Mouse (Mus musculus) gastrocnemius, adult 18-20 months (tissue): Measurements from ENCODE around the gene Gnl3l. TPM values are rescaled to one million over a fixed set of nuclear protein-coding genes. Genes with fewer than 3 reads are reported as not detected.
A peak's percentile ranks its signal among the peaks of the same experiment; 100 is the strongest.

Experiments used
- DNase-seq: peaks from one replicate; pipeline ENCODE4 v3.0.0; 2021; ENCODE audit warnings: low spot score
- long read RNA-seq, 2 experiments: library from polyadenylated mRNA; stranded (forward); transcript quantifications; one replicate each; pipeline ENCODE4 v2.0.0; 2021
- total RNA-seq, 2 experiments: library from RNA; stranded (reverse); gene quantifications; 2 replicates each; pipeline ENCODE4 v1.2.3; 2021

The Gnl3l gene
- 10 to 100 TPM; 37.3 to 42.7 TPM for total RNA-seq
- long read RNA-seq, experiment 1, full-length matches to known transcripts: 15 of 27 reads
- long read RNA-seq, experiment 1, partial matches to known transcripts: 9 of 27 reads
- long read RNA-seq, experiment 1, other reads (novel, unspliced or antisense): 3 of 27 reads
- long read RNA-seq, experiment 2, full-length matches to known transcripts: 7 of 14 reads
- long read RNA-seq, experiment 2, partial matches to known transcripts: 1 of 14 reads
- long read RNA-seq, experiment 2, other reads (novel, unspliced or antisense): 6 of 14 reads

DNA sequence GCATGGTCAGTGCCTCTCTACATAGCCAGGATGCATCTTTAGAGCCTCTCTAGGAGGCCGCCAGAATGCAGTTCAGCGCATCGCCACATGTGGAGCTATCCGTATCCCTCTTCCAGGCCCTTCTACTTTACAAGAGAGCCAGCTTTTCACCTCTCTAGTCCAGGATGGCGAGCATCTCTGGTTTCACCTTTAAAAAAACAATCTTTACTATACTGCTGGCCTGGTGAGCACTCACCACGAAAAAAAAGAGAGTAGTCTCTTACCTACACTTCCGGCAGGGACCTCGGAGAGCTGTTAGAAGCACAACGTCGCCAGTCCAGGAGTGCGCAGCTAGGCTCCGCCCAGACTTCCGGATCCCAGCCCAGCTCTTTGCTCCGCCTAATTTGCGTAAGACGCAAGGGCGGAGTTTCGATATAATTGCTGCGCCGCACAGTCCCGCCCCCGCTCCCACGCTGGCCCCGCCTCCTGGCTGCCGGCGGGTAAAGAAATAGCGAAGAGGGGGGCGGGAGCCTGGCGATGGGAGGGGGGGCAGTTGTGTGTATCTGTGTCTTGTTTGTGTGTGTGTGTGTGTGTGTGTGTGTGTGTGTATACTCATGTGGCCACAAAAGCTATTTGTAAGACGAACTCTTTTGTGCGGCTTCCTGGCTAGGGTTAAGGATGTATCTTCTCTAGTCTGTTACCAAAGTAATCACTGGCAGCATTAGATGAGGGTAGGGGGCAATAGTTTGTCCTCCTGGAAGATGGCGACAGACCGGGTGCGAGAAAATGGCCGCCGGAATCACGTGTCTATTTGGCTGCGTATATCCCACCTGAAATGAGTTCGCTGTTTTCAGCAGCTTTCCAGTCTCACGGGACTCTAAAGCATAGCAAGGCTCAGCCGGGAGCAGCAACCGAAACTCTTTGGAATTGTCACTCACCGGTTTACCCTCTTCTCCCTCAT, at the start of gene Gnl3l:
Gene Gnl3l (minus strand): TSS at position 385 of the 940 bp plus-strand sequence.
- peak; percentile 87 for DNase-seq

DNA sequence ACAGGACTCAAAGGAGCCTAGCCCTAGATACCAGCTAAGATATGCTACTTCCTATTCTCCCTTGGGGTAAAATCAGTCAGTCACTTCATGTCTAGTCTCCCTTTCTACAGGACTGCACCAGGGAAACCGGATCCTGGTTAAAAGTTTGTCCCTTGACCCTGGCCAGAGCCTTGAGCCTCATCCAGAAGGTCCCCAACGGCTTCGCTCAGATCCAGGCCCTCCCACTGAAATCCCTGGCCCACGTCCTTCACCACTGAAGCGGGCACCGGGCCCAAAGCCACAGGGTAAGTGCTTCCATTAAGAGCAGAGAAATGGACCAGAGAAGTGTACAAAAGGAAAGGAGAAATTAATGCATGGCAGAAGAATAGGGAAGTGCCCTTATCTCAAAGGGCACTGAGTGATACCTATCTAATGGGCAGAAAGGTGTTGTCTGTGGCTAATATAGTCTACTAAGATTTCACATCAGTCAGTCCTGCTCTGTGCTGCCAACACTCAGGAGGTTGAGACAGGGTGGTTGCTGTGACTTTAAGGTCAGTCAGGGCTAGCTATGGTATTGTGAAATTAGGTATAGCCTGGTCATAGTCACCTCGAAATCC, 49.0 kb upstream of the Gnl3l start:
- no peak for DNase-seq

DNA sequence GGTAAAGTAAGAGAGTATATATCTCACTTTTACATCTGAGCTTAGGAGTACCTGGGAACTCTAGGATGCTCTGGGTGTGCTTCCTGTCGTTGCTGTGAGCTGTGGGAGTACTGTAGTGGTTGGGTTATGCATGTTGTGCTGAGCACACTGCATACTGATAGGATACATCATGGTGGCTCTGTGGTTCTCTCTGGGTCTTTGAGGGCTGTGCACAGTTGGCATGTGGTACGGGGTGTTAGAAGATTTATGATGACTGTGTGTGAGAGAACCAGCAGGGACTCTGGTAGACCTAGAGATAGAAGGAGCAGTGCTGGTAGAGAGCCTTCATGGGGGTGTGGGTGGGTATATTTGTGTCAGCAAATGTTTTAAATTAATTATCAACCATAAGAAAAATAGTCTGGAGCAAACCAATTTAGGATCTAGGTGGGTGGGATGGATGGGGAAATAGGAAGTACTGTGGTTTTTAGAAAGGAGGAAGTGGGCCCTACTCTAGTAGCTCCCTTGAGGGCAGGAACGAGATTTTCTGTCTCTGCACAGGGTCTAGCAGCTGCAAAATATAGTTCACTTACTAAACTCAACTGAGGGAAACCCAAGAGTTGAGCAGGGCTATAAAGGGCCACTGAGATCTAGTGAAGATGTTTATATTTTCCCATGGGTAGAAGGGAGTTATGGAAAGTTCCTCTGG, 44.6 kb upstream of the Gnl3l start:
- DNase-seq: no peak

DNA sequence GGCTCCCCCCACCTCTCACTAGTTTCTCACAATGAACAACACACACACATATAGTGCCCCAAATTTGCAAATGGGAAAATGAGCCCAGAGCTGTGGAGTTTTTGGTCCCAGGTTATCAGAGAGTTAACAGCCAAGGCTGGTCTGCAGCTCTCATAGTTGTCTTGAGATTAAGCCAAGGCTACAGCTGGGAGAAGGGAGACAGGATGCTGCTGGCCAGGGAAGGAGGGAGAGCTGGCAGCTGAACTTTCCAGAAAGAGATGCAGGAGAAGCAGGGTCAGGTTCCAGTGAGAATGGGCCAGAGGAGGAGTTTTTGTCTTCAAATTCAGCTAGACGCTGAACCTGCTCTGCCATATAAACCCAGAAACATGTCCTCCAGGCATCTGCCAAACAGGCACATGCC, 42.2 kb upstream of the Gnl3l start:
- DNase-seq: peak; percentile 12

DNA sequence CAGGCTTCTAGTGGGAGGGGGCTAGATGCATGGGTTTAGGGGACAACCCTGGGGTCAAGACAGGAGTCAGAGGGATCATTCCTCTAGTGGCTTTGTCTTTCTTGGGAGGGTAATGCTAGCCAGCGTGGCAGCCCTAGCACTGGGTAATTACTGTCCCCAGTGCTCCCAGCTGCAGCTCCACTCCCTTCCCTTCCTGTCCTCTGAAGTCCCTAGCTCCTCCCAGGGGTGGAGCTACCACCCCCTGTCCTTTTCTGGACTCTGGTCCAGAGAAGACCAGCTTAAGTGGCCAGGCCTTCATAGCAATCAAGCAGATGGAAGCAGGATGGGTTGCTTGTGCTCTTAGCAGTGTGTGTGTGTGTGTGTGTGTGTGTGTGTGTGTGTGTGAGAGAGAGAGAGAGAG, 38.4 kb upstream of the Gnl3l start:
- DNase-seq: peak; percentile 19

DNA sequence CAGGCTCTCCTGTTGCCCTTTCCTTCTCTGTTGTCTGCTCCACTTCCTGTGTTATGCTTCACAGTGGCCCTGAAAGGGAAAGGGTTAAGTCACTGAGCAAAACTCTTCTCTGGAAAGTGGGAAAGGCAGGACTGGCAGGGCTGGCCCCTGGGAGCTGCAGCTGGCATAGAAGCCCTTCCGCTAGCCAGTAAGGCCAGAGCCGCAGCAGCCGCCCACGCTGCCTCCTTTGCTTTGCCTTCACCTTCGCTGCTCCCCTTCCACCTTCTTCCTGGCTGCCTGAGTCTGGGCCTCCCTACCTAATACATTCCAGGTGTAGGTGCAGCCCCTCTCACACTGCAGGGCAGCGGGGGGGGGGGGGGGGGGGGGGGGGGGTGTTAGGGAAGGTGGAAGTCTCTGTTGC, 37.4 kb upstream of the Gnl3l start:
- DNase-seq: no peak

DNA sequence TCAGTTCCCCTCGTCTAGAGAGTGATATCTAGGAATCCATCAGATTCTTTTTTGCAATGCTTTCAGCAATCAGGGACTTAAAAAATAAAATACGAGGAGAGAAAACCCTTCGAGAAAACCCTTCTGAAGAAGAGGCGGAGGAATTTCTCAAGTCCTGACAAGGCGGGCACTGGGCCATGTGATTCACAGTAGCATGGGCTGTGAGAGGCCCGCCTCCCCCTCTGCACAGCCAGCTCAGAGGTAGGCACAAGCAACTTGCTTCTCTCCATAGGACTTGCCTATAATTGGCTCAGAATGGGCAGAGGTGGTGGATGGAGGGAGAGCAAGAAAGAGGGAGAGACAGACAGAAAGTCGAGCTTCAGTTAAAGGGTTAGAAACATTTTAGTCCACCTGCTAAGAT, 33.2 kb upstream of the Gnl3l start:
- no peak for DNase-seq

DNA sequence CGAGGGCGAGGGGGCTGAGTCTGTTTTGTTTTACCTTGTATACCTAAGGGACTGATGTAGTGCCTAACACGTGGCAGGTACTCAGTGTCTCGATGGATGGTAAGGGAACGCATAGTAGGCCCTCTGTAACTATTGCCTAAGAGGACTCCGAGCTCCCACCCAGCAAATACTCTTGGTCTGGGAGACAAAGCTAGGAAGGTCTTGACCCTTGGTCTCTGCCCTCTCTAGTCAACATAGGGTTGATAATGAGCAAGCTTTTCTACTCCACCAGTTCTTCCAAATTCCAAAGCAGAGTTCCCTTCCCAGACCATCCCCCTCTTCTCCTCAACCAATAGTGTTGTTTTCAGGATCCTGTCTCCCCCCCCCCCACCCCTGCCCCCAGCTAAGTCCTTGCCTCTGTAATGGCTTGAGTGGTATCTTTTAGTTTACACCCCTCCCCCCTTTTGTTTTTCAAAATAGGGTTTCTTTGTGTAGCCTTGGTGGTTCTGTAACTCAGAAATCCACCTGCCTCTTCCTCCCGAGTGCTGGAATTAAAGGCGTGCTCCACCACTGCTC, 32.6 kb upstream of the Gnl3l start:
- no peak for DNase-seq

DNA sequence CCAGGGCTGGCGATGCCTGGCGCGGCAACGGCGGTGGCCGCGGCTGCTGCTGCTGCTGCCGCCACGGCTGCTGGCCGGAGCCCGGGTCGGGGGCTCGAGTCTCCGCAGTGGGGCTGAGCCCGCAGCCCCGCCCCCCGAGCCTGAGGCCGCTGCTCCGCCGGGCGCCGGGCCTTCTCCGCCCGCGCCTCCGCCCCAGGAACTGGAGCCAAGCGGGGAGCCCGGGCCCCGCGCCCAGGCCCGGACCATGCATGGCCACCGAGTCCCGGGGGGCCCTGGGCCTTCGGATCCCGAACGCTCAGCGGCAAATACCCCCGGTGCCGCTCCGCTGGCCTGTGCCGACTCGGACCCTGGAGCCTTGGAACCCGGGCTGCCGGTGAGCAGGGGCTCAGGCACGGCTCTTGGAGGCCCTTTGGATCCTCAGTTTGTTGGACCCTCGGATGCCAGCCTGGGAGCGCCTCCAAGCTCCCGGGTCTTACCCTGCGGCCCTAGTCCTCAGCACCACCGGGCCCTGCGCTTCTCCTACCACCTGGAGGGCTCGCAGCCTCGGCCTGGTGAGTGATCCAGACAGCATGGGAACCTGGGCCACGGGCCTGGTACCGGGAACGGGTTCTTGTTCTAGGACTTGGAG, 30.4 kb upstream of the Gnl3l start:
- DNase-seq: peak; percentile 2

DNA sequence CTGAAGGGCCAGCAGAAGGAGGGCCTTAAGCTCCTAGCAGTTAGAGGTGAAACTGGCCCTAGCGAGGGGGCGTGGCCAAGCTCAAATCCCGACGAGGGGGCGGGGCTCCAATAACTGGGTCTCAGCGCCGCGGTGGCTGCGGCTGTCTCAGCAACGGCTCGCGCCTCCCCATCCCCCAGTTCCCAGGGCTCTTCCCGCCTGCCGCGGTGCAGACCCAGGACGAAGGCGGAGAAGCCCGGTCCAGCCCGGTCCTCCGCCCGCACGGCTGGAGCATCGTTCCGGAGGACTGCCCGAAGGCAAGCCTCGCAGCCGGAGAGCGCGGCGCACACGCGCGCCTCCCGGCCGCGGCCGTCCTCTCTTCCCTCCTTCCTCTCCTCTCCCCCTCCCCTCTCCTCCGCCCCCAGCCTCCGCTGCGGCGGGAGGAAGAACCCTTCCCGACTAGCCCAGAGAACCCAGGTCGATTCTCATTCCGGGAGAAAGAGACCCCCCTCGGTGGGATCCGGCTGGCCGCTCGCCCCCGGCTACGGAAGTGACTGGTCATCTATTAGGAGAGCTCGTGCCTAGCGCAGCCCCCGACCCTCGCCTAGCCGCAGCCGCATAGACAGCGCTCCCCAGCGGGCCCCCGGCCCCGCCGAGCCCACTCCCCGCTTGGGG, 29.8 kb upstream of the Gnl3l start:
- peak; percentile 80 for DNase-seq

DNA sequence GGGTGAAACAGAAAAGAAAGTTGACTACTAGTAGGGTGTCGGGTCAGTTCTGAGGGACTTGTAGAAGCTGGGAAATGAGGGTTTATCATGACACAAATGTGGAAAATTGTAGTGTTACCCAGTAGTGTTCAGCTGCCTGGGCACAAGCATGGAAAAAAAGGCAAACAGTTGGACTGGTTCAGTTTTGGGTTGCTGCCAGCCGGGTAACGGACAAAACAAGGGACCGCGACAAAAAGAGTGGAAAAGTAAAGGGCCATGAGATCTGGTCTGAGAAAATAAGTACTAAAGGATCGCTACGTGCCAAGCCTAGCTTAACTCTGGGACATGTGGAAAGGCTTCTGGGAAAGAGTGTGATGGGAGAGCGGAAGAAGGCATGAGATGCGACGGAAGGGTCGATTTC, 29.2 kb upstream of the Gnl3l start:
- DNase-seq: no peak

DNA sequence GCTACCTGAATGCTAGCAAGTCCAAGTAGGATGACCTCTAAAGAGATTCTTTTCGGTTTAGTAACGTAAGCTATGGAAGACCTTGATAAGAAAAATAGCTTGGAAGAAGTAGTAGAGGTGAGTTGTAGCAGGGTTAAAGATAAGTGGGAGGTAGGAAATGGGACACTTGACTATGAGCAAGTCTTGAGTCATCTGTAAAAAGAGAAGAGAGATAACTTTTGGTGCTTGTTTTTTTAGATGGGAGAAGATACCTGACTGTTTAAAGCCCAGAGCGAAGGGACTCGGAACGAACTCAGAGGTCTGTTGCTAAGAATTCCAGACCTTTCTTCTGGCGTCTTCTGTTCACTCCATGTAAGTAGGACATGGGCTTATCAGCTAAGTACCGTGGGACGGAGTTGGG, 28.7 kb upstream of the Gnl3l start, which contains the start of gene Fgd1:
Gene Fgd1 (plus strand): TSS at position 301 of the 400 bp plus-strand sequence.
- DNase-seq: no peak

DNA sequence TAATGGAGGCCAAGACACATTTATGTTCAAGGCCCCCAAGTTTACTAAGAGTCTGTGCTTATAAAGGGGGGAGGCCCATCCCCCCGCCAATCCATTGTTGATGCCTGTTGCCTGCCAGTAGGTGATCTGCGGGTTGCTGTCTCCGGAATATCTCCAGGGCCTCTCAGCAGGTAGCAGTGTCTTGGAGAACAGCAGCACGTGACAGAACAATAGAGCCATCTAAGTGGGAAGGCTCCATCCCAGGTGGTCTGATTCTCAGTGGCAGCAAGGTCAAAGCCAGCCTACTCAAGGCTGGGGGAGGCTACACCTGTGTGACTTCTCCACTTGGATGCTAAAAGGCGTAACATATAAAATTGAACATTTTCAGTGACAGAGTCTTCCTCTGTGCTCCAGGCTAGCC, 24.1 kb upstream of the Gnl3l start:
- DNase-seq: no peak

DNA sequence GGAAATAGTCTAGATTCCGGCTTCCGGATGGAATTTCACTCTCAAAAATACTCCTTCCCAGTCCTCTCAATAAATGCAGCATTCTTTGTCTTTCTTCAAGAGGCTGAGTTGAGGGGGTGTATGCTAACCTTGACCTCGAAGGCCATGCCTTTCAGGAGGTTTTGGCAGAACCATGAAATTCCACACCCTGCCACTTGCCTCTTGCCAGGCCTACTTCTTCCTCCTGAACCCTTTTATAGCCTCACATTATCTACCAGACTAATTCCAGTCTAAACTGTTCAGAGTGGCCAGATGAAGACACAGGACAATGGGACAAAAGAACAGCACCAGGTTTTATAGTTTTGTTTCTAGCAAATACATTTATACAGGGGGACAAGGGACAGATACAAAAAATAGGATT, 14.3 kb upstream of the Gnl3l start:
- no peak for DNase-seq

DNA sequence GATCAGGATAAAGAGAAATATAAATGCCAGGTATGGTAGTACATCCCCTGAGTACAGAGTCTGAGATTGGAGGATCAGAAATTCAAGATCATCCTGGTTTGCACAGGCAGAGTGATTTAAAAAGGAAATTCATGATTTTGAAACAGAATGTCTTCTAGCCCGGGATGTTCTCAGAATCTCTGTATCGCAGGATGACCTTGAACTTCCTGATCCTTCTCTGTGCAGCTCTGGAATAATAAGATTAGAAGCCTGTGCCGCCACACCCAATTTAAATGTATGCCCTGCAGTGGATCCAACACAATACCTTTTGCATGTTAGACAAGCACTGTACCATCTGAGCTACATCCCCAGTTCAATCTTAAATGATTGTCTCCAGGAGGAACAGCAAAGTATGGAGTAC, 1.7 kb upstream of the Gnl3l start:
- no peak for DNase-seq

DNA sequence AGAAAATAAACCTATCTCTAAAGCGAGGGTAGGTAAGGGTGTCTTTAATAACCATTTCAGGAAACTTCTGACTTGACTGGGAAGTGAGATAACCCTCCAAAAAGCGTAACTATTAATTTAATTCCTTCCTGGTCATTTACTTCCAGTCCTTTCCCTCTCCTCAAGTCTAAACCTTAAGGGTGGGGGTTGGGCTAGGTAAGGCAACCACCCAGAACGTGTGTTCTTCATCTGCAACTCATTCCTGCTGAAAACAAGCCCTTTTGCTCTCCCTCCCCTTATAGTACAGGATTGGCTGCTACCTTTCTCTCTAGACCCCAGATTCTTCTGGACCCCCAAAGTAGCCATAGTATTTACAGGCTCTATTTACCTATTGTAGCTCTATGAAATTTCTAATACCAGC, 775 bp upstream of the Gnl3l start:
- DNase-seq: no peak

DNA sequence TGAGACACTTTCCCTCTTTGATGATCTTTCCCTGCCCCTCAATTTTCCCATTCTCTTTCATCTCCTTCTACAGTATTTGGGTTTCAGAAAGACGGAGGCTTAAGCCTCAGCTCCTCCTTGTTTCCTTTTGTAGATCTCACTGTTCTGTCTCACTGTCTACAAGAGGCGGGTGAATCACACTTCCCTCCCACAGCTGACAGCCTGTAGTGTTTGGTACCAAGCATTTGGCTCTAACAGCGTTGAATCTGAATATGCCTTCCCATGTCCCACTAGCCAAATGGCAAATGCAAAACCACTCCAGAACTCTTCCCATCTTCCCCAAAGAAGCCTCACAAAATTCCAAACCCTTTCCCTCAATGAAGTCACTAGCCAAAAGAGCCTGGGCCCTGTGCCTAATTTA, 20.3 kb downstream of the Gnl3l start:
- no peak for DNase-seq

DNA sequence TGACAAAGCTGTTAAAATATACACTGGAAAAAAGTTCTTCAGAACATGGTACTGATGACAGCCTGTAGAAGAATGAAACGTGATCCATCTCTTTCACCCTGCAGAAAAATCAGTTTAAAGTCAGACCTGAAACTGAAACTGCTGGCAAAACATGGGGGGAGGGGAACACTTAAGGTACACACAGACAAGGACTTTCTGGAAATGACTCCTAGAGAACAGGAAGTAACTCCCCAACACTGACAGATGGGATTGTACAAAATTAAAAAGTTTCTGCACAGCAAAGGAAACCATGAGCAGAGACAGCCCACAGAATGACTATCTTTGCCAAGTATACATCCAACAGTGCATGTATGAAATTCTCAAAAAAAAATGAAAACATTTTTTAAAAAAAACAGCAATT, 35.5 kb downstream of the Gnl3l start:
- DNase-seq: no peak

DNA sequence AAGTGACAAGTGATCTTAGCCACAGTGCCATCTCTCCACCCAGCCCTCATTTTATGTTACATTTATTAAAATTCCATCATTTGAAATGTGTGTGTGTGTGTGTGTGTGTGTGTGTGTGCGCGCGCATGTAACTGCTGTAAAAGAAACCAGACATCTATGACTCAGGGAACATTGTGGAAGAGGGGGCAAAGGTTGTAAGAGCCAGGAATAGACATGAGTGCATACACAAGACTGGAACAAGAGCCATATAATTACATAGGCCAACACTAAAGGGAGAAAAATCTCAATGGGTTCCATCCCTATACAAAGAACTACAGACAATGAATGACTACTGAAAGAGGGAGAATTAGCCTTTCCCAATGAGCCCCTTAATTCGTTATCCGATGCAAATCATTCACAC, 41.7 kb downstream of the Gnl3l start:
- no peak for DNase-seq

DNA sequence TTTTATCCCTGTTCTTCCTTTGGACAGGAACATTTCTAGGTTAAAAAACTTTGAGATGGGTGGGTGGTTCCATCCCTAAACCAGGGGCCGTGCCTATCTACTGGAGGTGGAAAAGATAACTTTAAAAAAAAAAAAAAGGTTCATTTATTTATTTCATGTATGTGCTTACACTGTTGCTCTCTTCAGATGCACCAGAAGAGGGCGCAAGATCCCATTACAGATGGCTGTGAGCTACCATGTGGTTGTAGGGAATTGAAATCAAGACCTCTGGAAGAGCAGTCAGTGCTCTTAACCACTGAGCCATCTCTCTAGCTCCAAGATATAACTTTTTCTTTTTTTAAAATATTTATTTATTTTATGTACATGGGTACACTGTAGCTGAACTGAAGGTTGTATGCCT, 54.1 kb downstream of the Gnl3l start:
- DNase-seq: no peak

DNA sequence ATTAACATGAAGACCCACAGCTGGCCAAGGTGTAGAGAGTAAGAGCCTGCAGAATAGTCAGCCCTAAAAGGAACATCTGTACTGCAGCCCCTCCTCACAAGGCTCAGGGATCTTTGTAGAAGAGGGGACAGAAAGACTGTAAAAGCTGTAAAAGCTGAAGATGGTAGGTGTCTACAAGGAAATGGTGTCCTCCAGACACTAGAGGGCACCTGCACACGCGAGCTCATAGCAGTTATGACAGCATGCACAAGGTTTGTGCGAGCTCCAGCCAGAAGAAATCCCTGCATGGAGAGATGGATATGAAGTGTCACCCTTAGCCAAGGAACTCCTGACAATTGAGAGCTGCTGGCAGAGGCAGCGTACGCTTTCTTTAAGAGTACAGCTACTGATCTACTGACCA, 56.4 kb downstream of the Gnl3l start:
- no peak for DNase-seq
